Mouse (Mus musculus): Measurements from ENCODE around the gene Lingo3. TPM values are rescaled to one million over a fixed set of nuclear protein-coding genes. Genes with fewer than 3 reads are reported as not detected.
"Not testable (repeated sequence)": the region's sequence is repeated elsewhere in the genome, so short reads cannot be mapped to it uniquely, and the experiment has no call there.

Gene Lingo3
- polyA plus RNA-seq, 1 experiment from 2014 or later: 1.3 TPM

DNA sequence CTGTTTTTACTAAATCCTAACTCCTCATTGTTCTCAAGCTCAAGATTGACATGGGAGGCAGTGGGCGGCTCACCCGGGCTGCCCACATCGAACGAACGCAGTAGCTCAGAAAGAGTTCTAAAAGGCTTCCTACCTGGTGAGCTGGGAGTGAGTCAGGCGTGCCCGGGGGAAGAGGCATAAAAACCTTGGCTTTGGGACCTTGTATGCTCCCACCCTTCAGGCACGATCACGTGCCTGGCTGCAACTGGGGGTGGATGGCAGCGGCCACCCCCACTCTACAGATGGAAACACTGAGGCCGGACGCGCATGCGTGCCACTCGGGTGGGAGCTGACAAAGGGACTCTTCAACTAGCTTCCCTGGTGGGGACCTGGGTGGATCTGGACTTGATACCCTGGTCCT, 1.5 kb downstream of the Lingo3 start:
- no peak overlapping the region for H3K27ac ChIP-seq
- H3K36me3 ChIP-seq: no peaks in the 10 kb centered on the region
- peaks cover 87% of the 10 kb centered on the region for H3K27me3 ChIP-seq
- WGBS: 80% methylated on average over 15 of the region's 15 CpGs
- no peak overlapping the region for H3K9ac ChIP-seq
- H3K4me3 ChIP-seq: no peak overlapping the region
- ATAC-seq (ENCODE audit: low FRiP score, low read depth): no peak
- H3K9me3 ChIP-seq: no peaks in the 10 kb centered on the region
- peaks cover 12% of the 10 kb centered on the region for H3K4me1 ChIP-seq
- no peak overlapping the region for H3K4me2 ChIP-seq (replicated peaks)

DNA sequence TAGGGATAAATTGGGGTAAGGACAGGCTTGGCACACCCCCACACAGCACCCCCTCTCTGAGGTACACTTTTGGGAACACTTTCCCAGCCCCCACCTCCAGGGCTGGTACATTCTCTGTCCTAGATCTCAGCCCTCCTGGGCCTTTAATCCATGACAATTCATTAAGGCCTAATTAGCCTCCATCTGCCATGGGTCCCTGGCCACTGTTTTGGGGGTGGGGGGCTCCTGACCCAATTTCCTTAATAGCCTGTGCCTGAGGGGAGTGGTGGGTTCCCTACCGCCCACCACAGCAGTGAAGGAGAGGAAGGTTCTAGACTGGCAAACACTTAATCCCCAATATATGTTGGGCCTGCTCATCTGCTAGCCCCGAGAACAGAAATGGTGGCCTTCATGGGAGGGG, 2.2 kb downstream of the Lingo3 start:
- ATAC-seq (ENCODE audit: low FRiP score, low read depth): no peak
- Histone ChIP-seq H3K27me3 (peaks cover 92% of the 10 kb centered on the region), H3K27ac (no peak overlapping the region), H3K9ac (no peak overlapping the region), H3K4me2 (replicated peaks) (no peak overlapping the region), H3K36me3 (no peaks in the 10 kb centered on the region), H3K9me3 (no peaks in the 10 kb centered on the region), H3K4me3 (no peak overlapping the region), H3K4me1 (peaks cover 12% of the 10 kb centered on the region)
- WGBS: 76% methylated on average over 2 of the region's 2 CpGs

DNA sequence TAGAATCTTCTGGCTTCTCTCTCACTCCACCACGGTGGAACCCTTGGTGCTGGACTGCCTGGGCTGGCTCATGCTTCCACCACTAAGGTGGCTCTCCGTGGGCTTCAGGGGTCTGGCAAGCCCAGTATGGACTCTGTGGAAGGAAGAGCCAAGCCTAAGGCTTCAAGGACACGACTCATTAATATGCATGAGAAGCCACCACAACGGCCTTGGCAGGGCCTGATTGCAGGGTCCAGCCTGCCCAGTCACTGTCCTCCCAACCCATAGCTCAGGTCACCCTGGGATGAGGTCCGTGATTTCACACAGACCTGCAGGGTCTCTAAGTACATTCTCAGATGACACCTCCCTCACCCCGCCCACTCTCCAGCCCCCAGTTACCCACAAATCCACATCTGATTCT, 4.0 kb downstream of the Lingo3 start:
- ATAC-seq (ENCODE audit: low FRiP score, low read depth): no peak
- Histone ChIP-seq H3K9ac (no peak overlapping the region), H3K4me1 (peaks cover 12% of the 10 kb centered on the region), H3K9me3 (no peaks in the 10 kb centered on the region), H3K27ac (no peak overlapping the region), H3K36me3 (no peaks in the 10 kb centered on the region), H3K4me3 (no peak overlapping the region), H3K4me2 (replicated peaks) (no peak overlapping the region), H3K27me3 (peaks cover 92% of the 10 kb centered on the region)
- WGBS: 61% methylated on average over 6 of the region's 6 CpGs

DNA sequence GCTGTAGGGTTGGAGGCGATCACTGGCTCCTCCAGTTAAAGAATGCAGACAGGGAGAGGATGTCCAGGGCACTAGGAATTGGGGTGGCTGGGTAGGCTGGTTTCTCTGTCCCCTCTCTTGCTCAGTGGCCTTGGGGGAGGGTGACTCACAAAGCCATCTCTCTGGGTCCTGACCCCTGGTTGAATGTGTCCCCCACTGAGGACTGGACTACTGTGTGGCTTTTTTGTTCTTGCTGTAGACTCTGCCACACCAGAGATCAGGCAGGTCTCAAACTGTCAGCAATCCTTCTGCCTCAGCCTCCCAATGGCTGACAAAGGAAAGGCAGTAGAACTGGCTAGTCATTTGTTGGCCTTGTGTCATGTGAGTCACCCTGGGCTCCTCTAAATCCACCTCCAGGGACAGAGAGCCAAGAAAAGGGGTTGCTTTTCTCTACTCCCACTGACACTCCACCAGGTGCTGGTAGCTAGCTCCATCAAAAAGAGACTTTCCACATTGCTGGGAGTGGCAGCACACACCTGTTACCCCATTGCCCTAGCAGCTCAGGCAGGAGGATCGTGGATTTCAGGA, 5.4 kb downstream of the Lingo3 start:
- Histone ChIP-seq H3K4me2 (replicated peaks) (no peak overlapping the region), H3K9me3 (no peaks in the 10 kb centered on the region), H3K4me3 (no peak overlapping the region), H3K4me1 (peaks cover under 1% of the 10 kb centered on the region), H3K27me3 (peaks cover 92% of the 10 kb centered on the region), H3K27ac (no peak overlapping the region), H3K36me3 (no peaks in the 10 kb centered on the region), H3K9ac (0 out of 2 replicates have a peak overlapping the region, but pooled peaks have one; percentile 13)
- ATAC-seq (ENCODE audit: low FRiP score, low read depth): no peak
- 62% methylated on average over 2 of the region's 2 CpGs for WGBS

DNA sequence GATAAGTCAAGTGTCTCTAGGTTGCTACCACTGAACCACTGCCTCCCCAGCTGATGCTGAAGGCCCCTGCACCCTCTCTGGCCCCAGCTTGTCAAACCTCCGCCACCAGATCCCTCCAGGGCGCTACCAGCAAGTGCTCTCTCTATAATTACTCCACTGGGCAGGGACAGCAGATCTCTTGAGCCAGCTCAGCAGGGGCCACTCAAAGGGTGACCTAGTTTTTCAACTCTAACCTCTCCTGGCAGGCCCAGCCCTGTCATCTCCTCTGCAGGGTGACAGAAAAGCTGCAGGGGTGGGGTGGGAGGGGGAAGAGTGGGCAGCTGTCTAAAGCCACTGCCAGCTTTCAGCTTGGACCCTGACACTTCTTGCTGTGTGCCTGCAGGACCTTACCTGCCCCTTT, 6.0 kb downstream of the Lingo3 start:
- H3K4me1 ChIP-seq: no peaks in the 10 kb centered on the region
- H3K27me3 ChIP-seq: peaks cover 92% of the 10 kb centered on the region
- H3K4me3 ChIP-seq: no peak overlapping the region
- H3K9ac ChIP-seq: peak overlapping the region; percentile 13; the same call in 1 of the 2 replicates
- H3K4me2 ChIP-seq (replicated peaks): no peak overlapping the region
- 22% methylated on average over 2 of the region's 2 CpGs for WGBS
- no peaks in the 10 kb centered on the region for H3K9me3 ChIP-seq
- no peak for ATAC-seq (ENCODE audit: low FRiP score, low read depth)
- H3K36me3 ChIP-seq: no peaks in the 10 kb centered on the region
- no peak overlapping the region for H3K27ac ChIP-seq

DNA sequence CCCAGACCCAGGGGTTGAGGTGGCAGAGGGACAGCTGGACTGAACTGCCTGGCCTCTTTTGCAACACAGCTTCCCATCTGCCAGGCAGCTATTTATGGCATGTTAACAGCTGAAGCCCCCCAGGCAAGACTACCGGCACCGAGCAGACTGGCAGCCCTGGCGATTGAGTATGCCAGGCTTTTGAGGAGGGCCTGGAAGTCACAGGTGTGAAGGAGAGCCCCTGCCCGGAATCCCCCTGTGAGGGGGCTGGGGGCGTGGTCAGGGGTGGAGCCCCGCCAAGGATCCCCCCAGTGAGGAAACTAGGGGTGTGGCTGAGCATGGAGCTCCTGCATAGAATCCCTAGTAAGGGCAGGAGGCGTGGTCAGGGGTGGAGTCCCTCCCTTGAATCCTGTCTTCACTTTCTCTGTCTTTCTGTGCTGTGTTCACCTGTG, 6.9 kb downstream of the Lingo3 start:
- Histone ChIP-seq H3K9ac (no peak overlapping the region), H3K4me1 (no peaks in the 10 kb centered on the region), H3K4me2 (replicated peaks) (no peak overlapping the region), H3K36me3 (no peaks in the 10 kb centered on the region), H3K27me3 (peaks cover 89% of the 10 kb centered on the region), H3K4me3 (no peak overlapping the region), H3K9me3 (no peaks in the 10 kb centered on the region), H3K27ac (no peak overlapping the region)
- no peak for ATAC-seq (ENCODE audit: low FRiP score, low read depth)
- WGBS: 35% methylated on average over 7 of the region's 7 CpGs

DNA sequence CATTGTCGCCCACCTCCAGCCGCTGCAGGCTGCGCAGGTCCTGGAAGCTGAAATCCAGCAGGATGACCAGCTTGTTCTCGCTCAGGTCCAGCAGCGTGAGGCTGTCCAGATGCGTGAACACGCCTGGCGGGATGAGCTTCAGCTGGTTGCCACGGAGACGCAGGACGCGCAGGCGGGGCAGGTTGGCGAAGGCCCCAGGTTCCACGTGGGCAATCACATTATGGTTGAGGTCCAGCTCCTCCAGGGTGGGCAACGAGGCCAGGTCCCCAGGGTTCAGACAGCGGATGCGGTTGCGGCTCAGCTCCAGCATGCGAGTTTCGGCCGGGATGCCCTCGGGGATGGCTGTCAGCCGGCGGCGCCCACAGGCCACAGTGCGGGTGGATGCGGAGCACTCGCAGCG, 8.2 kb downstream of the Lingo3 start:
- no peak overlapping the region for H3K27ac ChIP-seq
- WGBS: 57% methylated on average over 30 of the region's 30 CpGs
- no peaks in the 10 kb centered on the region for H3K9me3 ChIP-seq
- no peak overlapping the region for H3K9ac ChIP-seq
- H3K27me3 ChIP-seq: peaks cover 76% of the 10 kb centered on the region
- peaks cover 2% of the 10 kb centered on the region for H3K36me3 ChIP-seq
- H3K4me3 ChIP-seq: peak overlapping the region; percentile 15; the same call in 1 of the 2 replicates
- H3K4me1 ChIP-seq: peaks cover 7% of the 10 kb centered on the region
- no peak for ATAC-seq (ENCODE audit: low FRiP score, low read depth)
- 0 out of 2 replicates have a peak overlapping the region, but pooled peaks have one; percentile 14 for H3K4me2 ChIP-seq (replicated peaks)

DNA sequence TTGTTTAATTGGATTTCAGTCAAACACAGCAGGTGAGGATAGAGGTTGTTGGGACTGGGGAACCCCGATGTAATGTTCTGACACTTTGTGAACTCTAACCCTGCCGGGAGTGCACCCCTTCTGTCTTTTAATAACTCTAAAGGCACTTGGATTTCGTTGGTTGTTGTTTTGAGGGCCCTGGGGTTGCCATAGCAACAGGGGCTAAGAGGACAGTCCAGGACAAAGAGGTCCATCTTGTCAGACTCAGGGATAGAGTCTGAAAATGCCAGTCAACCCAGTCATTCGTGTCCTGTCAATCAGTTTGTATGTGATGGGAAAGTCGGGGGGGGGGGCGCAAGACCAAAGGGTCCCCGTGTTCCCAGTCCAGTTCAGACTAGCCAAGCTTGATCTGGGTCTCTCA, 11.0 kb downstream of the Lingo3 start:
- Histone ChIP-seq H3K9me3 (no peaks in the 10 kb centered on the region), H3K4me3 (no peak overlapping the region), H3K4me2 (replicated peaks) (no peak overlapping the region), H3K4me1 (peaks cover 32% of the 10 kb centered on the region), H3K27me3 (peaks cover 55% of the 10 kb centered on the region), H3K27ac (no peak overlapping the region), H3K9ac (no peak overlapping the region), H3K36me3 (peaks cover 18% of the 10 kb centered on the region)
- WGBS: 74% methylated on average over 7 of the region's 7 CpGs
- no peak for ATAC-seq (ENCODE audit: low FRiP score, low read depth)

DNA sequence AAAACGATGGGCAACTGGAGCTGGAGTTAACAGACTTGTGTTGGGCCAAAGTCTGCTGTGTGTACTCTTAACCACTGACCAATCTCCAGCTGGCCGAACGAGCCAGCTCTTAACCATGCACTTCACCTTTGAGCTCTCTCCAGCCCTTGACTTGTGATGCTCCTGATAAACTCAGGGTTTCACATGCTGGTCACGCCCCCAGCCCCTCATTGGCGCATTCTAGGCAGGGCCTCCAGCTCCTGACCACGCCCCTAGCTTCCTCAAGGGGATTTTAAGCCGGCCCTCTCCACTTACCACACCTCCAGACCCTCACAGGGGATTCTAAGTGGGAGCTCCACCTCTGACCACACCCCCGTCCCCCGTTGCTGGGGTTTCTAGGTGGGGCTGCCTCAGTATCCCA, 12.7 kb downstream of the Lingo3 start:
- Histone ChIP-seq H3K4me3 (no peak overlapping the region), H3K4me2 (replicated peaks) (peak overlapping the region; percentile 11; the same call in 1 of the 2 replicates)
- no peak for ATAC-seq (ENCODE audit: low FRiP score, low read depth)

DNA sequence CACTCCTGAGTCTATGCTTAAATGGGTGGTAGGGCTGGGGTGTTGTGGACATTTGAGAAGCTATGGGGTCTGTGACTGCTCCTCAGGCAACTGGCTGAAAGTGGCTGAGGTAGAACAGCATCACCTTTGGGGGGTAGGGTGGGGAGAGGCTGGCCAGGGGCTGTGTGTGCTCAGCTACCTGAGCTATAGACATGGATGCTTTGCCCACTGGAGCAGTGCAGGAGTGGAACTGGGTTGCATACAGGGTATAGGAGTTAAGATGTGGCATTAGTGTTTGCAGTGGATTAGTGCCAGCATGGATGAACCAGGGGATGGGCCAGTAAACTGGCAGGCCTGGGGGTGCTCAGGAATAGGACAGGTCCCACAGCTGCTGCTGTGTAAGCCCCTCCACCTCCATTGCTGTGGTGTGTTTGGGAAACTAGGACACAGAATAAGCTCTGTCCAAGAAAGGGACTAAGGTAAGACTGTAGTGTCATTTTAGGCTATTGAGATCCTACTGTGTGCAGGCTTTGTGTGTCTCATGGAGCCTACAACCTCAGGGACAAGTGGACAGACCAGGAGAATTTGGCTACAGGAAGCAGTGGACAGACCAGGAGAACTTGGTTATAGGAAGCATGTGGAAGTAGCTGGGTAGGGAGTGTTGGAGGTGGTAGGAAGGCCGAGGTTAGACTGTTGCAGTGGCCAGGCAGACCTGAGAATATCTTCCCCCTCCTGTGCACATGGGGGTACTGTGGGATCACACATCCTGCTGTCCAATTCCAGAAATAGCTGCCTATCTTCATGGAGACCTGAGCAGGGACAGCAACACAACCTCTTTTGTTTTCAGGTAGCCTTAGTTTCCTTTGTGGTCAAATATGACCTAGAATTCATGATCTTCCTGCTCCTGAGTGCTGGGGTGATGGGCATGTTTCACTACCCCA, 14.2 kb downstream of the Lingo3 start:
- Histone ChIP-seq H3K27ac (no peak overlapping the region), H3K4me3 (peak overlapping the region; percentile 0; the same call in 1 of the 2 replicates)
- no peak for ATAC-seq (ENCODE audit: low FRiP score, low read depth)

More for the DNA sequence above, 12.7 kb downstream of the Lingo3 start:
- Histone ChIP-seq H3K36me3 (peaks cover 18% of the 10 kb centered on the region), H3K4me1 (peaks cover 37% of the 10 kb centered on the region), H3K27me3 (peaks cover 39% of the 10 kb centered on the region), H3K27ac (no peak overlapping the region), H3K9ac (no peak overlapping the region), H3K9me3 (no peaks in the 10 kb centered on the region)
- 5% methylated on average over 9 of the region's 9 CpGs for WGBS

DNA sequence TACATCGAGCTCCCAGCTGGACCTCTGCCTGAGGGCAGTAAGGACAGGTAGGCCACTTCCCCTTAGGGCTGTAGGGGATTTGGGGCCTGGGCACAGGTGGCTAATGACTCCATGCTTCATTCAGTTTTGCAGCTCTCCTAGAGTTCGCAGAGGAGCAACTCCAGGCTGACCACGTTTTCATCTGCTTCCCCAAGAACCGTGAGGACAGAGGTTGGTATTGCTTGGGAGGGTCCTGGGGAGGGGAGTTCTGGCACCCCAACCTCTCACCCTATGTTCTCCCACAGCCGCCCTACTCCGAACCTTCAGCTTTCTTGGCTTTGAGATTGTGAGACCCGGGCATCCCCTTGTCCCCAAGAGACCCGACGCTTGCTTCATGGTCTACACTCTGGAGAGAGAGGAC, 15.3 kb downstream of the Lingo3 start:
- 83% methylated on average over 9 of the region's 9 CpGs for WGBS
- peaks cover 13% of the 10 kb centered on the region for H3K27me3 ChIP-seq
- peak overlapping the region; percentile 100 for H3K4me2 ChIP-seq (replicated peaks)

More for the DNA sequence above, 14.2 kb downstream of the Lingo3 start:
- Histone ChIP-seq H3K4me2 (replicated peaks) (0 out of 2 replicates have a peak overlapping the region, but pooled peaks have one; percentile 4), H3K27me3 (peaks cover 24% of the 10 kb centered on the region), H3K36me3 (peaks cover 18% of the 10 kb centered on the region), H3K9ac (no peak overlapping the region), H3K4me1 (peaks cover 37% of the 10 kb centered on the region), H3K9me3 (no peaks in the 10 kb centered on the region)
- 71% methylated on average over 1 of the region's 1 CpGs for WGBS

DNA sequence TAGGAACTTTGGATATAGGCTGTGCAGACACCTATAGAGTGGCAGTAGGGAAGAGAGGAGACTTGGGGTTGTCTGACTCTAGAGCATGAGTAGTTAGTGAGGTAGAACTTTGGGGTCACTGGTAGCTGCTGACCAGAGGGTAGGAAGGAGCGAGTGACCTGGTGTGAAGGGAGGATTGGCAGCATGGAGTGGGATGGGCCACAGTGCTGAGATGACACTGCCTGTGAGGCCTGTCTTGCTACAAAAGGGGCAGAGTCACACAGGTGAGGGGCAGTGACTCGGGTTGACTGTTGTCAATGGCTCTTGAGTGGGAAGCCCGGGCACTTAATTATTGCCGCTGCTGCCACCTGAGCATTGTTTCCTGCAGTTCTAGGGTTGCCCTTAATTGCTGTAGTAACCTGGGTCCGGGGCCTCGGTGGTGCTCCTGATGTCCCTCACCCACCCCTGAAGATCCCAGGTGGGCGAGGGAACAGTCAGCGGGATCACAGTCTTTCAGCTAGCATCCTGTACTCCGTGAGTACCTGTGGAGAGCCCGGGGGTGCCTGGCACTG, 15.9 kb downstream of the Lingo3 start:
- H3K4me2 ChIP-seq (replicated peaks): peak overlapping the region; percentile 100
- H3K4me3 ChIP-seq: peak overlapping the region; percentile 82
- H3K27me3 ChIP-seq: peaks cover 7% of the 10 kb centered on the region
- H3K4me1 ChIP-seq: peaks cover 37% of the 10 kb centered on the region
- no peak for ATAC-seq (ENCODE audit: low FRiP score, low read depth)
- peak overlapping the region; percentile 90 for H3K9ac ChIP-seq
- H3K36me3 ChIP-seq: peaks cover 18% of the 10 kb centered on the region
- H3K9me3 ChIP-seq: no peaks in the 10 kb centered on the region
- no peak overlapping the region for H3K27ac ChIP-seq
- 72% methylated on average over 10 of the region's 10 CpGs for WGBS

More for the DNA sequence above, 15.3 kb downstream of the Lingo3 start:
- Histone ChIP-seq H3K4me3 (peak overlapping the region; percentile 82), H3K4me1 (peaks cover 37% of the 10 kb centered on the region), H3K9ac (peak overlapping the region; percentile 90; the same call in 1 of the 2 replicates), H3K36me3 (peaks cover 18% of the 10 kb centered on the region)
- not testable (repeated sequence) for H3K9me3 ChIP-seq; ATAC-seq (ENCODE audit: low FRiP score, low read depth); H3K27ac ChIP-seq
